Mouse (Mus musculus): ENCODE results near the gene Psen1. TPM values are rescaled to one million over a fixed set of nuclear protein-coding genes. Genes with fewer than 3 reads are reported as not detected.

Psen1 gene
- polyA plus RNA-seq, 1 experiment from 2014 or later, result 60.9 TPM

Other genes with a start within 250 kb of the Psen1 start
- 2.5 and 2.6 TPM in 2 replicates for gene Dpf3, start 200.4 kb upstream of the Psen1 start, polyA plus RNA-seq (2016; fragmentation: Nextera tagmentation; extraction: Ambion mirVana)
- 27.4 and 29.3 TPM in 2 replicates for gene Dcaf4, start 167.7 kb upstream of the Psen1 start, polyA plus RNA-seq (2016; fragmentation: Nextera tagmentation; extraction: Ambion mirVana)
- gene Zfyve1, start 90.9 kb upstream of the Psen1 start, polyA plus RNA-seq (2016; fragmentation: Nextera tagmentation; extraction: Ambion mirVana), result 14.4 and 21.9 TPM in 2 replicates
- gene Rbm25, start 56.9 kb upstream of the Psen1 start, polyA plus RNA-seq (2016; fragmentation: Nextera tagmentation; extraction: Ambion mirVana), result 282 and 308 TPM in 2 replicates
- gene Papln, start 75.5 kb downstream of the Psen1 start, polyA plus RNA-seq (2016; fragmentation: Nextera tagmentation; extraction: Ambion mirVana), result 0.11 TPM in 2 replicates
- 32.7 and 37.4 TPM in 2 replicates for gene Numb, start 233.8 kb downstream of the Psen1 start, polyA plus RNA-seq (2016; fragmentation: Nextera tagmentation; extraction: Ambion mirVana)

All from limb, embryonic 10.5 days (tissue).